Mouse (Mus musculus) megakaryocyte, embryonic 14.5 days (primary cell): Measurements from ENCODE around the gene Cyp26b1.

Source experiments
- FLI1 ChIP-seq: IDR thresholded peaks from 2 replicates; pipeline ENCODE4 v1.6.1; 2012; ENCODE audit warnings: low read length, inconsistent platforms, mixed read lengths
- GATA1 ChIP-seq: IDR thresholded peaks from 3 replicates; pipeline ENCODE4 v1.6.1; 2012; ENCODE audit warnings: mixed read lengths, low read length, inconsistent platforms, borderline replicate concordance

GRCm38 (mm10) chr6:84619166-84619565 lies 25.5 kb upstream of the Cyp26b1 start:
- no peak for TF ChIP-seq GATA1
- TF ChIP-seq FLI1: no peak
